In the genomic region with DNA sequence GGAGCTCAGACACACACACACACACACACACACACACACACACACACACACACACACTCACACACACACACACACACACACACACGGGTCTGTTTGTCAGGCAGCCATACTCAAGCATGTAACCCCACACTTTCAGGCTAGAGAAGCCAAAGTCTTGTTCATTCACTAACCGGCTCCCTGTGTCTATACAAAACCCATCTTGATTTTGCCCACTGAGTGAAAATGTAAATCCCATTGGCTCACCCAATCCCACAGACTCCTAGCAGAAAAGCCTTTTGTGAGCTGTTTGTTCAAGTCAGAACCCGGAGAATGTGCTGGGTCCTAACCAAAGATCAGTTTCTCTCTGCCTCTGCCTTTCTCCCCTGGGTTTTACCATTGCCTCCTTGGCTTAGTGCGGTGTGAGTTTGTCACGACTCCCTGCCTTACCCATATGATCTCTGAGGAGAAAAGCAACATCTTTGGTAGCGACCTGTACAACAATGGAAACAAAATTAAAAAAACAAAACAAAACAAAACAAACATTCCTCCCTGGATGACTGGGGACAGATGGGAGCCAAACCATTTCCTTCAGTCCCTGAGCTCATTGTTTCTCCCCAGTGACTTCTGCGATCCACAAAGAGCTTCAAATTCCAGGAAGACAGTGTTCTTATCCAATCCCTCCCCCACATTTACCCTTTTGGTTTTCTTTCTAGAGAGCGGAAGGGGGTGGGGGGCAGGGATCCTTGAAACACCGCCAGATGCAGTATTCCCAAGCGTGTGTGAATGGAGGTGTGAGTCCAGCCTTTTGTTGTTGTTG, we compare ENCODE assay signal across 9 mouse cellular contexts. TPM values are rescaled to one million over a fixed set of nuclear protein-coding genes. Genes with fewer than 3 reads are reported as not detected.
DNase-seq lines count a peak whose midpoint lies in the region; ATAC-seq lines count a peak whose summit lies in the region.
"Had no signal": no experiment of that assay in that cellular context is flagged by ENCODE, and none has a peak within 500 bp of the region (broad histone marks: within the 10 kb centered on the region; RNA-seq: fewer than 3 reads in every experiment).

No protein-coding gene starts in this region.

- H3K4me3 ChIP-seq in liver, embryonic 11.5 days (ENCODE audit: low read depth, low read length) = no peak overlapping the region
- H3K4me3 ChIP-seq in heart, embryonic 15.5 days = no peak overlapping the region
- no peak overlapping the region for H3K4me3 ChIP-seq in stomach, embryonic 14.5 days (ENCODE audit: low read depth, low read length)
- H3K4me3 ChIP-seq: erythroblast, embryonic 14.5 days had no signal

- no peaks in the 10 kb centered on the region for H3K9me3 ChIP-seq in liver, embryonic 11.5 days (ENCODE audit: control insufficient read depth, low read length)
- H3K9me3 ChIP-seq in heart, embryonic 15.5 days (replicated peaks) = no peaks in the 10 kb centered on the region
- H3K9me3 ChIP-seq in stomach, embryonic 14.5 days (ENCODE audit: control insufficient read depth, low read depth, low read length) = no peaks in the 10 kb centered on the region

- 23% methylated on average over 10 of the region's 10 CpGs for WGBS in liver, embryonic 11.5 days
- 25% methylated on average over 10 of the region's 10 CpGs for WGBS in heart, embryonic 15.5 days
- 22% methylated on average over 10 of the region's 10 CpGs for WGBS in stomach, embryonic 14.5 days

- ATAC-seq in liver, embryonic 11.5 days (replicated peaks; ENCODE audit: low FRiP score) = no peak
- ATAC-seq in heart, embryonic 15.5 days (replicated peaks; ENCODE audit: insufficient number of reproducible peaks, insufficient read depth, low FRiP score, low read depth) = peak; percentile 64; the same call in 1 of the 2 replicates
- no peak for ATAC-seq in stomach, embryonic 14.5 days (ENCODE audit: insufficient number of reproducible peaks, insufficient read depth, low FRiP score, low read depth)

- H3K4me2 ChIP-seq in liver, embryonic 11.5 days = peak overlapping the region; percentile 29; the same call in 1 of the 2 replicates
- peak overlapping the region; percentile 26 for H3K4me2 ChIP-seq in heart, embryonic 15.5 days
- H3K4me2 ChIP-seq in stomach, embryonic 14.5 days (replicated peaks; ENCODE audit: low read depth, low read length) = peak overlapping the region; percentile 19

- no peak overlapping the region for H3K27ac ChIP-seq in liver, embryonic 11.5 days (ENCODE audit: low read depth, low read length)
- H3K27ac ChIP-seq in heart, embryonic 15.5 days = peak overlapping the region; percentile 55
- no peak overlapping the region for H3K27ac ChIP-seq in stomach, embryonic 14.5 days (ENCODE audit: low read length)

- H3K36me3 ChIP-seq in liver, embryonic 11.5 days (ENCODE audit: control insufficient read depth, insufficient read depth, low read length) = no peaks in the 10 kb centered on the region
- no peaks in the 10 kb centered on the region for H3K36me3 ChIP-seq in heart, embryonic 15.5 days
- H3K36me3 ChIP-seq in stomach, embryonic 14.5 days (ENCODE audit: control insufficient read depth, insufficient read depth, low read length) = no peaks in the 10 kb centered on the region

- no peaks in the 10 kb centered on the region for H3K27me3 ChIP-seq in liver, embryonic 11.5 days (replicated peaks; ENCODE audit: control insufficient read depth, insufficient read depth, low read length)
- H3K27me3 ChIP-seq in heart, embryonic 15.5 days = no peaks in the 10 kb centered on the region
- no peaks in the 10 kb centered on the region for H3K27me3 ChIP-seq in stomach, embryonic 14.5 days (ENCODE audit: control insufficient read depth, insufficient read depth, low read length)

- no peak overlapping the region for H3K9ac ChIP-seq in liver, embryonic 11.5 days (ENCODE audit: low read depth, low read length)
- no peak overlapping the region for H3K9ac ChIP-seq in heart, embryonic 15.5 days
- H3K9ac ChIP-seq in stomach, embryonic 14.5 days (replicated peaks; ENCODE audit: low read depth, low read length) = no peak overlapping the region

- H3K4me1 ChIP-seq in liver, embryonic 11.5 days (replicated peaks; ENCODE audit: control insufficient read depth, insufficient read depth, low read length) = no peaks in the 10 kb centered on the region
- H3K4me1 ChIP-seq in heart, embryonic 15.5 days (replicated peaks) = 0 out of 2 replicates have a peak, but pooled peaks cover 10% of the 10 kb centered on the region
- no peaks in the 10 kb centered on the region for H3K4me1 ChIP-seq in stomach, embryonic 14.5 days (ENCODE audit: control insufficient read depth, insufficient read depth, low read length)

- DNase-seq in liver, embryonic 11.5 days (ENCODE audit: low spot score) = no peak
- DNase-seq in liver = no peak
- DNase-seq in kidney, postnatal 4 days = peak; percentile 50 to 60
- DNase-seq in gastrocnemius, postnatal 10 days = no peak
- no peak for DNase-seq in frontal cortex, adult 2 months (ENCODE audit: extremely low spot score in 1 of 2, low spot score in 1 of 2)
- DNase-seq in adrenal gland, adult (ENCODE audit: inconsistent age in 2 of 2, low spot score in 1 of 2) = no peak

RNA-seq across cellular contexts. Expression of a gene that starts 35.6 kb away (rescaled TPM):
- 0.13 and 0.32 TPM in 2 replicates for polyA plus RNA-seq in liver, embryonic 11.5 days (2014; fragmentation: Nextera tagmentation; extraction: Ambion mirVana)
- 0.19 and 0.30 TPM in 2 replicates for polyA plus RNA-seq in heart, embryonic 15.5 days (2015; fragmentation: Nextera tagmentation; extraction: Ambion mirVana)
- 2.5 and 3.0 TPM in 2 replicates for polyA plus RNA-seq in stomach, embryonic 14.5 days (2014; fragmentation: Nextera tagmentation; extraction: Ambion mirVana)
- total RNA-seq in gastrocnemius, postnatal 10 days (2021) = under 1 TPM; 0.14 to 0.29 TPM
- polyA plus RNA-seq in frontal cortex, adult 2 months (2012; rRNA removed) = 10.7 and 14.2 TPM in 2 replicates
- polyA plus RNA-seq: erythroblast, embryonic 14.5 days had no signal

RNA-seq across cellular contexts. Expression of a gene that starts 43.3 kb away (rescaled TPM):
- polyA plus RNA-seq in liver, embryonic 11.5 days (2014; fragmentation: Nextera tagmentation; extraction: Ambion mirVana) = 7.9 and 9.4 TPM in 2 replicates
- 8.6 and 9.8 TPM in 2 replicates for polyA plus RNA-seq in heart, embryonic 15.5 days (2015; fragmentation: Nextera tagmentation; extraction: Ambion mirVana)
- 17.4 and 22.6 TPM in 2 replicates for polyA plus RNA-seq in stomach, embryonic 14.5 days (2014; fragmentation: Nextera tagmentation; extraction: Ambion mirVana)
- 10 to 100 TPM; 48.3 to 49.1 TPM for total RNA-seq in gastrocnemius, postnatal 10 days (2021)
- polyA plus RNA-seq in frontal cortex, adult 2 months (2012; rRNA removed) = 36.9 and 40.1 TPM in 2 replicates

Comparison
In these comparisons a context has a peak if more than half of its experiments do, and no peak if none do; other contexts are left out.
1. DNase-seq: peak in kidney, postnatal 4 days (2 of 2); none in liver, embryonic 11.5 days (single experiment), liver (single experiment), gastrocnemius, postnatal 10 days (single experiment), frontal cortex, adult 2 months (0 of 2) and adrenal gland, adult (0 of 2).
2. Peak in every context shown above with its lines, with median percentiles within 50 percentile points of each other: H3K4me2 ChIP-seq.